Mouse (Mus musculus): Measurements from ENCODE around the gene Apod. TPM values are rescaled to one million over a fixed set of nuclear protein-coding genes. Genes with fewer than 3 reads are reported as not detected.

Apod gene
- total RNA-seq, 2 experiments from 2014 or later: 11.1 to 24.4 TPM

Small RNAs within 50 kb of the gene (microRNA-seq; reads per million reads assigned to microRNA genes)
- gene Gm27415: 0 reads per million in 2 experiments

Other genes starting within 250 kb of the Apod start
- 1 to 10 TPM; 4.8 to 6.6 TPM for gene Xxylt1, start 233.4 kb downstream of the Apod start, total RNA-seq (2021)
- 10 to 100 TPM; 16.9 to 17.7 TPM for gene Acap2, start 113.6 kb downstream of the Apod start, total RNA-seq (2021)
- gene Ppp1r2, start 39.5 kb downstream of the Apod start, total RNA-seq (2021): 10 to 100 TPM; 71.6 to 76.0 TPM
- gene Bdh1, start 107.5 kb upstream of the Apod start, total RNA-seq (2021): under 1 TPM; 0.29 to 0.57 TPM